Mouse (Mus musculus) liver, embryonic 14.5 days (tissue): Measurements from ENCODE around the gene Arhgef12.

Source experiments
- CTCF ChIP-seq: IDR thresholded peaks from 2 replicates; pipeline ENCODE4 v1.5.1; 2016; ENCODE audit warnings: antibody characterized with exemption, low read depth, control low read depth
- EP300 ChIP-seq: IDR thresholded peaks from 2 replicates; pipeline ENCODE4 v1.6.1; 2016; ENCODE audit warnings: antibody characterized with exemption, low read depth

GRCm38 (mm10) chr9:43116997-43117336 is 9.9 kb upstream of the Arhgef12 start:
- no peak for TF ChIP-seq CTCF
- TF ChIP-seq EP300, result no peak
